Mouse (Mus musculus): ENCODE results near the gene Mdp1. TPM values are rescaled to one million over a fixed set of nuclear protein-coding genes. Genes with fewer than 3 reads are reported as not detected.

Gene Mdp1
- total and polyA plus RNA-seq, 3 experiments = 35.7 to 49.1 (median 45.3) TPM

DNA sequence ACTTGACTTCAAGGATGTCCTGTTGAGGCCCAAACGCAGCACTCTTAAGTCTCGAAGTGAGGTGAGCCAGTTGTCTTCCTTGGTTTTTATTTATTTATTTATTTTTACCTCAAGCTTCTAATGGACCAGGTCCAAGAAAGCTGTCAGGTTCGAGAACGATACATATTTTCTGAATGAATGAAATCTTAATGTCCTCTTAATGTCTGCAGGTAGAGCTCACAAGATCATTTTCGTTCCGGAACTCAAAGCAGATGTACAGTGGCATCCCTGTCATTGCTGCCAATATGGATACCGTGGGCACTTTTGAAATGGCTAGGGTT is 12.4 kb upstream of the Mdp1 start:
- Histone ChIP-seq H3K27ac (peak overlapping the region; percentile 99), H3K79me2 (replicated peaks; ENCODE audit: control insufficient read depth, insufficient read depth, low read length) (peaks cover 2% of the 10 kb centered on the region; the same call in 1 of the 2 replicates), H3K36me3 (ENCODE audit: control insufficient read depth, insufficient read depth, low read length) (peaks cover 6% of the 10 kb centered on the region), H3K9ac (ENCODE audit: low read depth, low read length) (no peak overlapping the region), H3K4me1 (ENCODE audit: control insufficient read depth, insufficient read depth, low read length) (peaks cover 2% of the 10 kb centered on the region; the same call in 1 of the 2 replicates), H3K27me3 (ENCODE audit: control insufficient read depth, insufficient read depth, low read length) (no peaks in the 10 kb centered on the region), H3K4me3 (peak overlapping the region; percentile 80)
- DNase-seq = no peak
- intact Hi-C loops (cut with DNase I) = loop anchor here (5.0 to 10.0 kb wide), 2 partner anchors 35 to 212 kb away; partner anchors contain the start of genes Cbln3, Gm49378, Ipo4 and Khnyn
- TF ChIP-seq CTCF (IDR thresholded peaks at IDR 0.05) (no peak), POLR2A (IDR thresholded peaks at IDR 0.05; ENCODE audit: insufficient read depth, low read depth, low read length) (no peak), EP300 (IDR thresholded peaks at IDR 0.05; ENCODE audit: insufficient read depth, low read depth, low read length) (no peak)
- 67% methylated on average over 7 of the region's 7 CpGs for WGBS

DNA sequence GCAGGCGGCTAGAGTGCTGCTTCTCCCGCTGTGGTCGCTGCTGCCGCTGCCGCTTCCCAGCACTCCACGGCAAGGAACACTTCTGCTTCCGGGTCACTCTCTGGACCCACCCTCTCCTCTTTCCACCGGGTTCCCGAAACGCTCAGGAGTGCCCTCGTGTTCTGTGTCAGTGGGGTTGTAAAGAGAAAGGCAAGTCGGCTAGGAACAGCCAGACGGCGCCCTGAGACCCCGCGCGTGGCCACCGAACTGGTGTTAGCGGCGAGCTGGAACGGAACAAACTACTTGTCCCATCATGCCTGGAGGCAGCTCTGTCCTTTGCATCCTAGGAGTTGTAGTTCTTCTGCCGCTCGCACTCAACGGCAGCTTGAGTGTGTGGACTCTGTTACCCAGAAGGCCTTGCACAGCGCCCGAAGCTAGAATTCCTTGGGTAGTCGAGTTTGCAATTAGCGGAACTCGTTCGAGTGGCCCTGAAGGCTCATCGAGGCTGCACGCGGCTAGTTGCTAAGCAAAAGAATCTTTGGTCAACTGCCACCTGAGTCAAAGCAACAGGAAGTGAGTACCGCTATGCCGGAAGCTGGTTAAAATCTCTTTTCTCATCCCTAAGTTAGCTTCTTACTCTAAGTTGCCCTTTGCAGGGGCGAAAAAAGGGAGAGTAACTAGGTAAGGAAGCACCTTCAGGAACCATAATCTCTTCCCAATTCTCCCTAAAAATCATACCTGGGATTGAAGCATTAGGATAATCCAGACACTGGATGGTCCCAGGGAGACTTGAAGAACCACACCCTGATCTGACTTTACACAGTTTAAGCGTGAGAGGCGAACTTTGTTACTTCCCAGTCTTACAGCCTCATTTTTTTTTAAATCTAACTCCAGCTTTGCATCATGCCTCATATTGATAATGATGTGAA is 11.8 kb upstream of the Mdp1 start, which contains the start of the genes Gmpr2 and Nedd8:
Gene Gmpr2 (plus strand): TSS at position 109 of the 908 bp plus-strand sequence.
Gene Nedd8 (minus strand): TSS at position 292 of the 908 bp plus-strand sequence.
- WGBS = under 1% methylated on average over 38 of the region's 38 CpGs
- Histone ChIP-seq H3K27me3 (ENCODE audit: control insufficient read depth, insufficient read depth, low read length) (no peaks in the 10 kb centered on the region), H3K4me3 (peak within 1 kb of the TSS; percentile 80), H3K36me3 (ENCODE audit: control insufficient read depth, insufficient read depth, low read length) (peaks cover 6% of the 10 kb centered on the region), H3K9ac (ENCODE audit: low read depth, low read length) (peak within 1 kb of the TSS; percentile 92), H3K4me1 (ENCODE audit: control insufficient read depth, insufficient read depth, low read length) (peaks cover 2% of the 10 kb centered on the region; the same call in 1 of the 2 replicates), H3K27ac (peak within 1 kb of the TSS; percentile 99), H3K79me2 (replicated peaks; ENCODE audit: control insufficient read depth, insufficient read depth, low read length) (peaks cover 2% of the 10 kb centered on the region; the same call in 1 of the 2 replicates)
- peak; percentile 15; the same call in 1 of the 2 replicates for TF ChIP-seq CTCF (IDR thresholded peaks at IDR 0.05)
- TF ChIP-seq POLR2A (IDR thresholded peaks at IDR 0.05; ENCODE audit: insufficient read depth, low read depth, low read length) = peak; percentile 83
- TF ChIP-seq EP300 (IDR thresholded peaks at IDR 0.05; ENCODE audit: insufficient read depth, low read depth, low read length) = no peak; the same call in 1 of the 2 replicates
- DNase-seq = peak; percentile 93 to 95
- intact Hi-C loops (cut with DNase I) = loop anchor here (5.0 to 10.0 kb wide), 2 partner anchors 35 to 213 kb away; partner anchors contain the start of genes Cbln3, Gm49378, Ipo4 and Khnyn

DNA sequence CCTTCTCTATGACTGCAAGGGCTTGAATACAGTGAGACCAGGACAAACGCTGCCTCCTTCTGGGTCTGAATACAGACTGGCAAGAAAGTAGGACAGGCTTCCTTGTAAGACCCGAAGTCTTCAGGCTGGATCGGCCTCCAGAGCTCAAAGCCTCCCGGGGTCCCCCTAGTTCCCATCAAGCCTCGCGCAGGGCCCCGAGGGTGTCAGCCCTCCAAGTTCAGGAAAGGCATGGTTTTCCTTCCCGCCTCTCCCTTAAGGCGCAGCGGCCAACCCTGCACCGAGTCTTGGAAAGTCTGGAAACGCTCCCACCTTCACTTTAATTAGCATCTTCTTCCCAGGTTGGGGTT is 11.2 kb upstream of the Mdp1 start:
- no peaks in the 10 kb centered on the region for H3K27me3 ChIP-seq (ENCODE audit: control insufficient read depth, insufficient read depth, low read length)
- peak overlapping the region; percentile 92 for H3K9ac ChIP-seq (ENCODE audit: low read depth, low read length)
- H3K27ac ChIP-seq = peak overlapping the region; percentile 99
- H3K4me3 ChIP-seq = peak overlapping the region; percentile 80
- H3K36me3 ChIP-seq (ENCODE audit: control insufficient read depth, insufficient read depth, low read length) = peaks cover 6% of the 10 kb centered on the region
- H3K79me2 ChIP-seq (replicated peaks; ENCODE audit: control insufficient read depth, insufficient read depth, low read length) = peaks cover 2% of the 10 kb centered on the region; the same call in 1 of the 2 replicates
- TF ChIP-seq EP300 (IDR thresholded peaks at IDR 0.05; ENCODE audit: insufficient read depth, low read depth, low read length) (no peak), CTCF (IDR thresholded peaks at IDR 0.05) (no peak), POLR2A (IDR thresholded peaks at IDR 0.05; ENCODE audit: insufficient read depth, low read depth, low read length) (peak; percentile 69; the same call in 1 of the 2 replicates)
- H3K4me1 ChIP-seq (ENCODE audit: control insufficient read depth, insufficient read depth, low read length) = peaks cover 2% of the 10 kb centered on the region; the same call in 1 of the 2 replicates
- 2% methylated on average over 12 of the region's 12 CpGs for WGBS
- DNase-seq = no peak
- intact Hi-C loops (cut with DNase I) = loop anchor here (5.0 to 10.0 kb wide), 2 partner anchors 34 to 213 kb away; partner anchors contain the start of genes Cbln3, Gm49378, Ipo4 and Khnyn

DNA sequence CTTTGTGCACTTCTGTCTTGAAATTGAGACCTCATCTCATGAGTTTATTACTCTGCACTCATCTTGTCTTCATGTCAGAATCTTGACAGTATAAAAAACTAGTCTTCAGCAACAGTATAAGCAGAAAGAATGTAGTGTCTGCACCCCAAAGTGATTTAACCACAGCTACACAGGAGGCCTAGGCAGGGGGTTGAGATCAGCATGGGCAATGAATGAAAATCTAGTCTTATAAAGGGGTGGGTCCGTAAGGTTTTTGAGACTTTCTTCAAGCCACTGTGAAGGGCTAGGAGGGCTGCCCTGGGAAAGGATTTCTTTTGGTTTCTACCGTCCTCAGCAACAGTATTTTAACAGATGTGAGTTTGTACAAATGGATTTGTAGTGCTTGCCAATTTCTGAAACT is 328 bp upstream of the Mdp1 start:
- no peak for TF ChIP-seq POLR2A (IDR thresholded peaks at IDR 0.05; ENCODE audit: insufficient read depth, low read depth, low read length)
- no peak for TF ChIP-seq EP300 (IDR thresholded peaks at IDR 0.05; ENCODE audit: insufficient read depth, low read depth, low read length)
- TF ChIP-seq CTCF (IDR thresholded peaks at IDR 0.05) = no peak
- Histone ChIP-seq H3K4me3 (peak overlapping the region; percentile 63), H3K36me3 (ENCODE audit: control insufficient read depth, insufficient read depth, low read length) (peaks cover 12% of the 10 kb centered on the region; the same call in 1 of the 2 replicates), H3K79me2 (replicated peaks; ENCODE audit: control insufficient read depth, insufficient read depth, low read length) (no peaks in the 10 kb centered on the region), H3K27me3 (ENCODE audit: control insufficient read depth, insufficient read depth, low read length) (no peaks in the 10 kb centered on the region), H3K27ac (peak overlapping the region; percentile 1; the same call in 1 of the 2 replicates), H3K4me1 (ENCODE audit: control insufficient read depth, insufficient read depth, low read length) (peaks cover 1% of the 10 kb centered on the region), H3K9ac (ENCODE audit: low read depth, low read length) (no peak overlapping the region)
- 36% methylated on average over 2 of the region's 2 CpGs for WGBS
- intact Hi-C loops (cut with DNase I) = loop anchor here (2.0 kb wide), 1 partner anchor 18 kb away; the partner anchor contains the start of gene Tm9sf1
- DNase-seq = no peak

DNA sequence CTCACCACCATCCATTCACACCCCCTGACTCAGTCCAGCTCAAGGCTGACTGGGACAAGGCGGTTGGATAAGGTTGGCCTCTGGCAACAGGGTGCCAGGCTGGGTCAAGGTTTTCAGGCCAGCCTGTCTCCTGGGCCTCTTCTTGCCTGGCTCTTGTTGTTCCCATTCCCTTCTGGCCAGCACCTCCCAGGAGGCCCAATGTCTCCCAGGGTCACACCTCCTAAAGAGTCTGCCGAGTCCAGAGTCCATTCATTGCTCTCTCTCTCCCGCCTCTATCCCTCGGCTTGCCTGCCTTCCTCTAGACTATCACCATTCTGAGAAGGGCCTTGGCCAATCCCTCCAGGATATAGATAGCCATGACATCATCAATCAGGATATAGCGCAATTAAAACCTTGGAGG is 2.3 kb downstream of the Mdp1 start:
- Histone ChIP-seq H3K36me3 (ENCODE audit: control insufficient read depth, insufficient read depth, low read length) (peaks cover 12% of the 10 kb centered on the region; the same call in 1 of the 2 replicates), H3K79me2 (replicated peaks; ENCODE audit: control insufficient read depth, insufficient read depth, low read length) (no peaks in the 10 kb centered on the region), H3K27me3 (ENCODE audit: control insufficient read depth, insufficient read depth, low read length) (no peaks in the 10 kb centered on the region), H3K27ac (peak overlapping the region; percentile 88), H3K4me1 (ENCODE audit: control insufficient read depth, insufficient read depth, low read length) (peaks cover 1% of the 10 kb centered on the region), H3K9ac (ENCODE audit: low read depth, low read length) (no peak overlapping the region), H3K4me3 (no peak overlapping the region)
- peak in 1 of 2 experiments; percentile 33 for DNase-seq
- intact Hi-C loops (cut with DNase I) = no loop called here
- WGBS = 65% methylated on average over 5 of the region's 5 CpGs
- TF ChIP-seq POLR2A (IDR thresholded peaks at IDR 0.05; ENCODE audit: insufficient read depth, low read depth, low read length) (no peak), EP300 (IDR thresholded peaks at IDR 0.05; ENCODE audit: insufficient read depth, low read depth, low read length) (no peak), CTCF (IDR thresholded peaks at IDR 0.05) (no peak)

Measured in heart, adult 2 months (tissue).